Comparison of ENCODE assay signal across 9 mouse cellular contexts in the genomic region with DNA sequence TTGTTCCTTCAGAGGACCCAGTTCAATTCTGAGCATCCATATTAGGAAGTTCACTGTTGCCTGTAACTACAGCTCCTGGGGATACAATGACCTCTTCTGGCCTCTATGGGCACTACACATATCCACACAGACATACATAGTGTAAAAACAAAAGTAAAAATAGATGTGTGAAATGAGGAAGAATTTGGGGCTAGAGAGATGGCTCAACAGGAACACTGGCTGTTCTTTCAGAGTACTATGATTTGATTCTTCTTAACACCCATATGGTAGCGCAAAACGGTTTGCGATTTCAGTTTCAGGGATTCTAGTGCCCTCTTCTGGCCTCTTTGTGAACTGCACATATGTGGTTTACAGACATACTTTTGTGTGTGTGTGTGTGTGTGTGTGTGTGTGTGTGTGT. TPM values are rescaled to one million over a fixed set of nuclear protein-coding genes. Genes with fewer than 3 reads are reported as not detected.
DNase-seq lines count a peak whose midpoint lies in the region; ATAC-seq and TF ChIP-seq lines count a peak whose summit lies in the region.
"Had no signal": no experiment of that assay in that cellular context is flagged by ENCODE, and none has a peak within 500 bp of the region (broad histone marks: within the 10 kb centered on the region; RNA-seq: fewer than 3 reads in every experiment).

No protein-coding gene starts in this region.

- H3K9me3 ChIP-seq in intestine, postnatal 0 days (ENCODE audit: control insufficient read depth): no peaks in the 10 kb centered on the region
- H3K9me3 ChIP-seq in intestine, embryonic 16.5 days (ENCODE audit: control insufficient read depth, low read length): no peaks in the 10 kb centered on the region
- no peaks in the 10 kb centered on the region for H3K9me3 ChIP-seq in stomach, postnatal 0 days (ENCODE audit: control insufficient read depth, low read length)
- H3K9me3 ChIP-seq: embryonic facial prominence, embryonic 13.5 days; limb, embryonic 13.5 days had no signal

- peak; percentile 70 for TF ChIP-seq CTCF in intestine, postnatal 0 days (IDR thresholded peaks at IDR 0.05; ENCODE audit: low read depth)
- TF ChIP-seq CTCF in stomach, postnatal 0 days (IDR thresholded peaks at IDR 0.05; ENCODE audit: low read depth): peak; percentile 69

- H3K27me3 ChIP-seq in intestine, postnatal 0 days (replicated peaks; ENCODE audit: control insufficient read depth, insufficient read depth, low read length): no peaks in the 10 kb centered on the region
- H3K27me3 ChIP-seq in intestine, embryonic 16.5 days (replicated peaks; ENCODE audit: control insufficient read depth, insufficient read depth, low read length): no peaks in the 10 kb centered on the region
- H3K27me3 ChIP-seq in stomach, postnatal 0 days (ENCODE audit: control insufficient read depth, insufficient read depth, low read length): no peaks in the 10 kb centered on the region
- H3K27me3 ChIP-seq: embryonic facial prominence, embryonic 13.5 days; limb, embryonic 13.5 days had no signal

- no peak overlapping the region for H3K27ac ChIP-seq in intestine, postnatal 0 days (ENCODE audit: low read depth, low read length)
- no peak overlapping the region for H3K27ac ChIP-seq in intestine, embryonic 16.5 days (ENCODE audit: low read length)
- H3K27ac ChIP-seq in stomach, postnatal 0 days (replicated peaks): no peak overlapping the region
- H3K27ac ChIP-seq: embryonic facial prominence, embryonic 13.5 days; limb, embryonic 13.5 days had no signal

- ATAC-seq in intestine, postnatal 0 days: no peak
- ATAC-seq in intestine, embryonic 16.5 days: no peak
- no peak for ATAC-seq in stomach, postnatal 0 days (ENCODE audit: low FRiP score, low TSS enrichment)

- 42% methylated on average over 3 of the region's 3 CpGs for WGBS in intestine, postnatal 0 days
- WGBS in intestine, embryonic 16.5 days: 31% methylated on average over 3 of the region's 3 CpGs
- WGBS in stomach, postnatal 0 days: 25% methylated on average over 3 of the region's 3 CpGs

- no peak overlapping the region for H3K9ac ChIP-seq in intestine, postnatal 0 days (ENCODE audit: low read depth, low read length)
- no peak overlapping the region for H3K9ac ChIP-seq in intestine, embryonic 16.5 days (ENCODE audit: low read depth, low read length)
- H3K9ac ChIP-seq in stomach, postnatal 0 days (ENCODE audit: low read length): no peak overlapping the region
- H3K9ac ChIP-seq: embryonic facial prominence, embryonic 13.5 days; limb, embryonic 13.5 days had no signal

- no peaks in the 10 kb centered on the region for H3K4me1 ChIP-seq in intestine, postnatal 0 days (replicated peaks; ENCODE audit: control insufficient read depth, insufficient read depth, low read length)
- H3K4me1 ChIP-seq in intestine, embryonic 16.5 days (ENCODE audit: control insufficient read depth, insufficient read depth, low read length): no peaks in the 10 kb centered on the region
- H3K4me1 ChIP-seq in stomach, postnatal 0 days (replicated peaks; ENCODE audit: control insufficient read depth, insufficient read depth): no peaks in the 10 kb centered on the region
- H3K4me1 ChIP-seq: embryonic facial prominence, embryonic 13.5 days; limb, embryonic 13.5 days had no signal

- H3K36me3 ChIP-seq in intestine, postnatal 0 days (ENCODE audit: control insufficient read depth, insufficient read depth): no peaks in the 10 kb centered on the region
- no peaks in the 10 kb centered on the region for H3K36me3 ChIP-seq in intestine, embryonic 16.5 days (ENCODE audit: control insufficient read depth, insufficient read depth, low read length)
- no peaks in the 10 kb centered on the region for H3K36me3 ChIP-seq in stomach, postnatal 0 days (ENCODE audit: control insufficient read depth, insufficient read depth, low read length)
- H3K36me3 ChIP-seq: embryonic facial prominence, embryonic 13.5 days; limb, embryonic 13.5 days had no signal

- no peak overlapping the region for H3K4me3 ChIP-seq in intestine, postnatal 0 days (ENCODE audit: low read depth, low read length)
- H3K4me3 ChIP-seq in intestine, embryonic 16.5 days (ENCODE audit: low read length): no peak overlapping the region
- no peak overlapping the region for H3K4me3 ChIP-seq in stomach, postnatal 0 days (ENCODE audit: low read depth, low read length)
- H3K4me3 ChIP-seq: embryonic facial prominence, embryonic 13.5 days; limb, embryonic 13.5 days had no signal

- no peak for TF ChIP-seq EP300 in stomach, postnatal 0 days (optimal IDR thresholded peaks at IDR 0.05)

- H3K4me2 ChIP-seq in intestine, postnatal 0 days (replicated peaks; ENCODE audit: low read depth): 0 out of 2 replicates have a peak overlapping the region, but pooled peaks have one; percentile 32
- H3K4me2 ChIP-seq in intestine, embryonic 16.5 days (ENCODE audit: low read depth, low read length): no peak overlapping the region
- H3K4me2 ChIP-seq in stomach, postnatal 0 days (replicated peaks; ENCODE audit: low read depth): no peak overlapping the region
- H3K4me2 ChIP-seq: embryonic facial prominence, embryonic 13.5 days; limb, embryonic 13.5 days had no signal

- DNase-seq in CD4-positive, CD25-positive, alpha-beta regulatory T cell, adult 2 months (ENCODE audit: low read depth, low spot score): peak; percentile 65
- DNase-seq in R1 (ENCODE audit: low read depth, low spot score): peak; percentile 38
- peak; percentile 28 for DNase-seq in forelimb bud, embryonic 11.5 days (ENCODE audit: low read depth, low spot score)
- peak; percentile 2 to 30 for DNase-seq in lung, adult 18-20 months
- peak; percentile 15 for DNase-seq in stomach, postnatal 0 days (ENCODE audit: low spot score)

RNA-seq across cellular contexts. Expression of a gene that starts 48.9 kb away (rescaled TPM):
- 0.07 and 0.17 TPM in 2 replicates for polyA plus RNA-seq in intestine, postnatal 0 days (2015; fragmentation: Nextera tagmentation; extraction: Ambion mirVana)
- 0.17 and 0.21 TPM in 2 replicates for polyA plus RNA-seq in intestine, embryonic 16.5 days (2015; fragmentation: Nextera tagmentation; extraction: Ambion mirVana)
- polyA plus RNA-seq in stomach, postnatal 0 days (2015; fragmentation: Nextera tagmentation; extraction: Ambion mirVana): 0.12 and 0.15 TPM in 2 replicates

Comparison
In these comparisons a context has a peak if more than half of its experiments do, and no peak if none do; other contexts are left out.
1. DNase-seq: peak in every context shown above with its lines; median percentile 65 in CD4-positive, CD25-positive, alpha-beta regulatory T cell, adult 2 months; 38 in R1; 28 in forelimb bud, embryonic 11.5 days; 16 in lung, adult 18-20 months; 15 in stomach, postnatal 0 days.